14 mouse cellular contexts compared by ENCODE assay signal in genomic region chr9:114420443-114420842, GRCm38 (mm10).
"Had no signal": no experiment of that assay in that cellular context is flagged by ENCODE, and none has a peak within 500 bp of the region (broad histone marks: within the 10 kb centered on the region; RNA-seq: fewer than 3 reads in every experiment).

No protein-coding gene starts in this region.

- ATAC-seq: lung, postnatal 0 days; midbrain, embryonic 16.5 days had no signal

- H3K4me2 ChIP-seq: lung, embryonic 15.5 days; neural tube, embryonic 12.5 days had no signal

- H3K9ac ChIP-seq: liver, embryonic 14.5 days; lung, embryonic 15.5 days; neural tube, embryonic 12.5 days had no signal

- H3K4me3 ChIP-seq: lung, embryonic 15.5 days; midbrain, embryonic 10.5 days; myocyte; neural tube, embryonic 12.5 days had no signal

- H3K9me3 ChIP-seq: lung, embryonic 15.5 days had no signal

- H3K27me3 ChIP-seq: lung, embryonic 15.5 days; neural tube, embryonic 12.5 days had no signal

- H3K27ac ChIP-seq: liver, embryonic 14.5 days; lung, embryonic 15.5 days; midbrain, embryonic 10.5 days; neural tube, embryonic 12.5 days had no signal

- DNase-seq: lung, adult 18-20 months; lung, postnatal 4 days; midbrain, embryonic 14.5 days; right cerebral cortex, postnatal 14 days; thymus, adult 18-20 months; thymus, postnatal 14 days; thymus, postnatal 36 days had no signal

- H3K4me1 ChIP-seq: lung, embryonic 15.5 days; midbrain, embryonic 10.5 days; neural tube, embryonic 12.5 days had no signal
